Mouse (Mus musculus): ENCODE results near the gene Pik3r6.

- TF ChIP-seq EP300 (optimal IDR thresholded peaks at IDR 0.05) (no peak), CTCF (IDR thresholded peaks at IDR 0.05; ENCODE audit: low read depth) (no peak)
Measured at GRCm38 (mm10) chr11:68545682-68546222, 42.9 kb downstream of the Pik3r6 start.
